Mouse (Mus musculus): ENCODE measurements around the gene Copb1.
A peak's percentile ranks its signal among the peaks of the same experiment; 100 is the strongest.
"Not testable (repeated sequence)": the region's sequence is repeated elsewhere in the genome, so short reads cannot be mapped to it uniquely, and the experiment has no call there.

The Copb1 gene

GRCm38 (mm10) chr7:114220433-114220832, 34.1 kb downstream of the Copb1 start:
- DNase-seq (ENCODE audit: low read depth, low spot score) = no peak

GRCm38 (mm10) chr7:114216908-114217307, 37.6 kb downstream of the Copb1 start:
- no peak for DNase-seq (ENCODE audit: low read depth, low spot score)

GRCm38 (mm10) chr7:114214385-114214784, 40.1 kb downstream of the Copb1 start:
- no peak for DNase-seq (ENCODE audit: low read depth, low spot score)

GRCm38 (mm10) chr7:114213537-114213936, 41.0 kb downstream of the Copb1 start:
- DNase-seq (ENCODE audit: low read depth, low spot score) = peak; percentile 71

- DNase-seq (ENCODE audit: low read depth, low spot score) = peak; percentile 46
These were observed 43.9 kb downstream of the Copb1 start for GRCm38 (mm10) chr7:114210618-114211017.

GRCm38 (mm10) chr7:114209841-114210240, 44.7 kb downstream of the Copb1 start:
- DNase-seq (ENCODE audit: low read depth, low spot score) = peak; percentile 19

GRCm38 (mm10) chr7:114203491-114204359, 50.8 kb downstream of the Copb1 start:
- DNase-seq (ENCODE audit: low read depth, low spot score) = no peak

GRCm38 (mm10) chr7:114202972-114203404, 51.5 kb downstream of the Copb1 start:
- no peak for DNase-seq (ENCODE audit: low read depth, low spot score)

- DNase-seq (ENCODE audit: low read depth, low spot score) = no peak
These were observed 53.9 kb downstream of the Copb1 start for GRCm38 (mm10) chr7:114200651-114201050.

- no peak for DNase-seq (ENCODE audit: low read depth, low spot score)
These were observed 54.9 kb downstream of the Copb1 start for GRCm38 (mm10) chr7:114199428-114200110.

GRCm38 (mm10) chr7:114198252-114198651, 56.3 kb downstream of the Copb1 start:
- no peak for DNase-seq (ENCODE audit: low read depth, low spot score)

- DNase-seq (ENCODE audit: low read depth, low spot score) = not testable (repeated sequence)
These were observed 57.9 kb downstream of the Copb1 start for GRCm38 (mm10) chr7:114196588-114196987.

GRCm38 (mm10) chr7:114194788-114195187, 59.7 kb downstream of the Copb1 start:
- not testable (repeated sequence) for DNase-seq (ENCODE audit: low read depth, low spot score)

- DNase-seq (ENCODE audit: low read depth, low spot score) = no peak
These were observed 60.3 kb downstream of the Copb1 start for GRCm38 (mm10) chr7:114194224-114194623.

- DNase-seq (ENCODE audit: low read depth, low spot score) = no peak
These were observed 61.0 kb downstream of the Copb1 start for GRCm38 (mm10) chr7:114193284-114194067.

- DNase-seq (ENCODE audit: low read depth, low spot score) = no peak
These were observed 61.9 kb downstream of the Copb1 start for GRCm38 (mm10) chr7:114192581-114192980.

GRCm38 (mm10) chr7:114183416-114183815, 71.1 kb downstream of the Copb1 start:
- DNase-seq (ENCODE audit: low read depth, low spot score) = no peak

GRCm38 (mm10) chr7:114182708-114183107, 71.8 kb downstream of the Copb1 start:
- DNase-seq (ENCODE audit: low read depth, low spot score) = no peak

GRCm38 (mm10) chr7:114181391-114181790, 73.1 kb downstream of the Copb1 start:
- no peak for DNase-seq (ENCODE audit: low read depth, low spot score)

- DNase-seq (ENCODE audit: low read depth, low spot score) = no peak
These were observed 77.9 kb downstream of the Copb1 start for GRCm38 (mm10) chr7:114176588-114176987.

GRCm38 (mm10) chr7:114171354-114172097, 83.0 kb downstream of the Copb1 start:
- peak; percentile 31 for DNase-seq (ENCODE audit: low read depth, low spot score)
